Mouse (Mus musculus) cortical plate, adult 2 months (tissue): ENCODE measurements around the gene Jhy.

Experiments
- CTCF ChIP-seq: fragments of 200-500 bp; IDR thresholded peaks from 2 replicates; pipeline ENCODE4 v1.5.1; 2011; ENCODE audit warnings: mild to moderate bottlenecking, control low read depth, low read length; ENCODE audit not compliant: insufficient read depth; ENCODE audit errors: extremely low read depth
- POLR2A ChIP-seq: fragments of 200-500 bp; IDR thresholded peaks from 2 replicates; pipeline ENCODE4 v1.6.1; 2011; ENCODE audit warnings: mild to moderate bottlenecking, low read length, control low read depth; ENCODE audit not compliant: insufficient read depth; ENCODE audit errors: extremely low read depth

DNA sequence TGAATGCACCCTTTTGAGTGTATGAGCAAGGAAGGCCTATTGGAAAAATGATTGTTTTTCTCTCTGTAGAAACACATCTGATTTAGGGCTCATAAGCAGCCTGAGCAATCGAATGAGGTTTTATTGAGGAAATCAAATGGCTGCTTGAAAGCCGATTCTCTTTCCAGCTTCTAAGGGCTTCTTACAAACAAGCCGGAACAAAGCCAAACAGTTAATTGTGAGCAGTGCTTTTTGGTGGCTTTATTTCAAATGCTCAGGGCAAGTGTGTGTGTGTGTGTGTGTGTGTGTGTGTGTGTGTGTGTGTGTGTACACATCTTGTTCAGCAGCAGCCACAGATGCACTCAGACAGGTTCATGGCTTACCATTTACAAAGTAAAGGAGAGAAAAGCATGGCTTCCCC, 2.5 kb downstream of the Jhy start:
- TF ChIP-seq CTCF (no peak), POLR2A (no peak)
